Mouse (Mus musculus) gastrocnemius, postnatal 10 days (tissue): Measurements from ENCODE around the gene Zbtb38. TPM values are rescaled to one million over a fixed set of nuclear protein-coding genes. Genes with fewer than 3 reads are reported as not detected.

Source experiments
- DNase-seq: peaks from one replicate; pipeline ENCODE4 v3.0.0; 2021; ENCODE audit warnings: mixed read lengths
- total RNA-seq, 2 experiments: library from RNA; stranded (reverse); gene quantifications; 2 replicates each; pipeline ENCODE4 v1.2.3; 2021

Zbtb38 gene
- total RNA-seq, 2 experiments from 2014 or later: 13.8 to 17.9 TPM

DNA sequence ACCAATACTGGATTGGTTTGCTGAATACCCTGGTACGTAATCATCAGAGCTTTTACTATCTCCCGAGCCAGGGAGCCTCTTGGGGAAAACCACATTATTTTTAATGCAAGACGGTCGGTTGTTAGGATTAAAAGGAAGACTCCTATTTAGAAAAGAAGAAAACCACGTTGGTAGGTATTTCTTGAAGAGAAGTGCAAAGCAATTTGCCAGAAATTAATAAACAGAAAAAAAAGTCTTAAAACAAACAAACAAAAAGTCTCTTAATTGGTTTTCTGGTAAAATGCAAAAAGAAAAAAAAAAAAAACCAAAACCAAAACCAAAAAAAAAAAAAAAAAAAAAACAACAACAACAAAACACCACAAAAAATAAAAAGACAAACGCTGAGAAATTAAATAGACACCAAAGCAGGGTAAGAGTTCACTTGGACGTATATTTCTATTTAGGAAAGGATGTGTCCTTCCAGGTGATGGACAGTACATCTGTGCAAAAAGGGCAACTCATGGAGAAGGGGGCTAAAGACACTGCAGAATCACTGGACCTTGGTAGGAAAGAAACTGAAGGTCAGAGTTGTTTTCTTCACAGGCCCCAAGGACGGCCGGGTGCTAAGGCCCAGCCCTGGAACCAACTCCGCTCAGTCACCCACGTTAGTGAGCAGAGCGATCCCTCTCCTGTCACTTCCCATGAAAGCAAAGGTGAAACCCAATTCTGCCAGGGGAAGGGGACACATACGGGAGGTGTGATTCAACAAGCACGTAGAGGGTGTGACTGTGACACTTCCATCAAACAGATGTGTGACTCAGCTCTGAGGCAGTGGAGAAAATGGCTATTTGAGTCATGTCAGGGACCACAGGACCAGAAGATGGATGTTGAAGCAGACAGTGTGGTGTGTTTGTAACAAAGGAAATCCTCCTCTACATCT is 38.9 kb downstream of the Zbtb38 start:
- no peak for DNase-seq

DNA sequence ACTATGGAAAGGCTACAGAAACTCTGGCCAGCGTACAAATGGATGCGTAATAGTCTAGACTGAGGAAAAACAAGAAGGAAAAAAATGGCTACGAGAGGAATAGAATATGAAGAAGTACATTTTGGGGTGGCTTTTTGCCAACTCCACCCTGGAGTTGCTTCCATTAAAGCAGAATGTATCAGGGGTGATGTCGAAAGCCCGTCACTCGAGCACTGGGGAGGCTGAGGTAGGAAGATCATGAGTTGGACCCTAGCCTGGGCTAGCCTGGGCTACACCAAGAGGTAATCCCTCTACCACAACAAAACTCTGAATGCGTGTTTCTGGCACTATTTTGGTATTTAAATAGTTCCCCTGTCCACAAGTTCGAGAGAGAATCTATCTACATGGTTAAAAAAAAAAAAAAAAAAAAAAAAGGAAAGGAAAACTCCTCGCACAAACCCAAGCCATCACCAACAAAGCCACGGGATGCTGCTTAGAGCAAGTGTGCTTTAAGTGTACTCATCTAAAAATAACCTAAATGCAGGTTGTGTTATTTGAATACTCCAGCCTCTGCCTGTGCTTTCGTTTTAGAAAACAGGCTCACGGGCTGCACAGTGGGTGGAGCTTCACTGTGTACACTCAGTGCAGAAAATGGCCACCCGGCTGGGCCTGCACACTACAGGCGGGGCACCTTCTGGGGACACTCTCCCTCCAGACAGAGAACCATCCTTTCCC is 39.7 kb downstream of the Zbtb38 start:
- DNase-seq: peak; percentile 51

DNA sequence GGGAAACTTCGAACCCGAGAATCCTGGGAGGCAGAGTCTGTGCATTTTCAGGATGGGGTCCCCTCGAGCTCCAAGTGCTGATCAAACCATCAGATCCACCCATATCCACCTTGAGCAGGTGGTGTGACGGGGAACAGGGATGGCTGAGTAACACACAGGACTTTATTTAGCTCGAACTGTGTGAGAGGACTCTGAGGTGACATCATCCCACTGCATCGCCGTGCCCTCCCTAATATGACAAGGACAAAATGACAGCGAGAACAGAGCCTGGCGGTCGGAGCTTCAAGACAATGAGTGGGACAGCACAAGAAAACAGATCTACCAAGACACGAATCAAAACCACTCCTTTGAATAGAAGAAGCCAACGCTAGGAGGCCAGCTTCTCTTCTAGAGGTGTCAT is 40.6 kb downstream of the Zbtb38 start:
- DNase-seq: no peak

DNA sequence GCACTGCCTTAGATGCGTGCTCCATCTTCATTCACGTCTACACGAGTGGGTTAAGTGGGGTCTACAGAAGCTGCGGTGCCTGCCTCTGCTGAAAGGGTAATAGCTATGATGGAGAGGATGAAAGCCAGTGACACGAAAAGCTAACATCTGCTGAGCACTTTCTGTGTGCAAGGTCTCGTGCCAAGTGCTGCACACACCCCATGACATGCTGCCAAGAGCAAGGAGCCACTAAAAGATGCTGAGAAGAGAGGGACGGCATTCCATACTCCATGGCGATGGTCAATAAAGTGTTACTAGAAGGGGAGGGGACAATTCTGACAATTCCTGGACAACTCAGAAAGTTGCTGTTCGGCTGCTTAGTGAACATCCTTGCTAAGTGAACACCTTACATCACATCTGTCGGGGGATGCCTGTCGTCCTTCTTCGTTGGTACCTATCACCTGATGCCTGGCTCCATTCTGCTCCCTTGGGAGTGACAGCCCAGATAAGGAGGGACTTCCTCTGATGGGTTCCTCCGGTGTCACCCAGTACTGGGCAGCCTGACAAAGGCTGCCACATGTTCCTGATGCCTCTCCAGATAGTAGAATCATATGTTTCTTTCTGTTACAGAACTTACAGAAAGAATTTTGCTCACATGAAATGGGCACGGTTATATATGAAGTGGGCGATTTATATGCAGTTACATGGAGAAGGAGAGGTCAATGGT is 42.2 kb downstream of the Zbtb38 start:
- DNase-seq: no peak

DNA sequence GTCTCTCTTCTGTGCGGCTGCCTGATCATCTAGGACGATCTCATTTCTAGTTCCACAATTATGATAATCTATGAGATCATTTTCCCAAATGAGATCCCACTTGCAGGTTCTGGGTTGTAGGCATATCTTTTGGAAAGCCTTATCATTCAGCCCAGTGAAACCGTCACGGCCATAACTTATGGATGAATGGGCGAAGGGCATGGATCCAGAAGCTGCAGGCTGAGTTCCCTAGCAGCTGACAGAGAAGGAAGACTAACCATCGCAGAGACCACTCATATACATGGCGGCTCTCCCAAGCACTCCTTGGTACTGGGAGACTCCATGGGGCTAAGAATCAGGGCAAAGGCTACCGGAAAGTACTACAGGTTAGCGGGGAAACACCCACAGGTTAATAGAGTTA is 43.7 kb downstream of the Zbtb38 start:
- DNase-seq: no peak

DNA sequence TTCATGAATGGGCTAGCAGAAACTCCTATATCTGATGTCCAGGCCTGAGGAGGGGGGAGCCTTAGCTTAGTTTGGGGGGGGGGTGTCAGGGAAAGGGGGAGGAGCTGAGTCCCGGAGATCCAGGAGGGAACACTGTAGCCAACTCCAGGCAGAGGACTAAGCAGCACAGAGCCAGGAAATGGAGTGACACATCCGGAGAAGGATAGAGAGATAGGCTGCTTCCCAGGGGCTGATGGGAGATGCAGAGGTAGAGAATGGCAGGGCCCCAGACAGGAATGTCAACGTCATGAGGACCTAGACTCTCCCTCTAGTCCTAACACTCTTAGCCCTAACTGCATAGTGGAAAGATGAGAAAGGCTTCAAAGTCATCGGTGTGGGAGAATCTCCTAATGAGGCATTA is 44.7 kb downstream of the Zbtb38 start:
- DNase-seq: no peak

DNA sequence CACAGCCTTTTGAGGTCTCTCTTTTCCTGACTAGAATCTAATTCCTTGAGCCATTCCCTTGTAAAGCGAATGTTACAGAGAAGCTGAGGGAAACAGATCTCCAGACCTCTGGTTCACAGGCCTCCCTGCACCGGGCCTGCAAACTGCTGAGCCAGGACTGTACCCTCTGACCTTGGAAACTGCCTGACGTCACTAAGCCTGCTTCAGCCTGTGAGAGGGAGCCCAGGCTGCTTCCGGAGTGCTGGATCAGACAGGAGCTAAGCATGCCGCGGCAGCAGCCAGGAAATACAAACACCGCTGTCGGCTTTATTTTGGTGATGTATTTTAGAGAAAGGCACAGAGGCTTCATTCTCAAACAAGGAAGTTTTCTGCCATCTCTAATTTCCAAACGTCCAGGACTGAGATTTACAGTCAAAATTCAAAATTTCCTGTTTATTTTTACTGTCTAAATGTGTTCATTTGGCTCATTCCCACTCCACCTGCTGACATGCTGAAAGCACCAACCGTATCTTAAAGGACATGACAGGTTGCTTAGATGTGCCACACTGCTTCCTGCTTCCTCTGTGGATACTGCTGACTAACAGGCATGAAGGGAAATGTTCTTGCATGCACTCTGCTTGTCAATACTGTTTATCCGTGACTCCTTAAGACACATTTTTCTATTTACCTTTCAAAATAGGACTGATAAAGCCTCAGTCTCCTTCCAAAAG is 46.9 kb downstream of the Zbtb38 start:
- DNase-seq: peak; percentile 35

DNA sequence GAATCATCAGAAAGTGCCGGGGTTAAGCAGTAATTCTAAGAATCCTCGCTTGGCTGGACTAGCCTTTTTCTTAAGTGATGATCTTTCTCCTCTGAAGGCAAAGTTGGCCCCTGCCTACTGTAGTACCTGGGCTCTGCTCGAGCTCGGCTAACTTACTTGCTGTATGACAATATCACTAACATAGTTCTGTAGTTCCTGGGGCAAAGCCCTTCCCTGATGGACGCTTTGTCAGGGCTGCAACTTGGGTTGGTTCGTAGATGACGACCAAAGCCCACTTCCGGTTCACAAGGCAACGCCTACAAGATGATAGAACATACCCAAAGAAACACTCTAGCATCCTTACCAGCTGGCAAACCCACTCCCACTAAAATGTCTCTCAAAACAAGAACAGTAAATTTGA is 47.7 kb downstream of the Zbtb38 start:
- DNase-seq: no peak

DNA sequence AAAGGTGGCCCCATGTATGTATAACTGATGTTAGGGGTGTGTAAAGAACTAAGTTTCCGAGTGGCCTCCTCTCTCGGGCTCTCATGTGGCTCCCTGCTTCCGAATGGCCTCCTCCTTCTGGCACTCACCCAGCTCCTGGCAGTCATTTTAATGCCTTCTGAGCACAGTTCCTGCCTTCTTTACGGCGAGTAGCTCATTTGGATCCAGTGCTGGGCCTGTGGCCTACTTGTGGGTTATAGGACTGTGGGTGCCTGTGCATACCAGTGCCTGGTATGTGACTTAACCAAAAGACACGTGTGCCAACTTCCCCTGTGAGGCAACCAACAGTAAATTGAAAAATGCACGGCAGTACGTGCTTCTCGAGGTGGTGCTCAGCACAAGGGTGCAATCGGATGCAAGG is 50.7 kb downstream of the Zbtb38 start:
- no peak for DNase-seq

DNA sequence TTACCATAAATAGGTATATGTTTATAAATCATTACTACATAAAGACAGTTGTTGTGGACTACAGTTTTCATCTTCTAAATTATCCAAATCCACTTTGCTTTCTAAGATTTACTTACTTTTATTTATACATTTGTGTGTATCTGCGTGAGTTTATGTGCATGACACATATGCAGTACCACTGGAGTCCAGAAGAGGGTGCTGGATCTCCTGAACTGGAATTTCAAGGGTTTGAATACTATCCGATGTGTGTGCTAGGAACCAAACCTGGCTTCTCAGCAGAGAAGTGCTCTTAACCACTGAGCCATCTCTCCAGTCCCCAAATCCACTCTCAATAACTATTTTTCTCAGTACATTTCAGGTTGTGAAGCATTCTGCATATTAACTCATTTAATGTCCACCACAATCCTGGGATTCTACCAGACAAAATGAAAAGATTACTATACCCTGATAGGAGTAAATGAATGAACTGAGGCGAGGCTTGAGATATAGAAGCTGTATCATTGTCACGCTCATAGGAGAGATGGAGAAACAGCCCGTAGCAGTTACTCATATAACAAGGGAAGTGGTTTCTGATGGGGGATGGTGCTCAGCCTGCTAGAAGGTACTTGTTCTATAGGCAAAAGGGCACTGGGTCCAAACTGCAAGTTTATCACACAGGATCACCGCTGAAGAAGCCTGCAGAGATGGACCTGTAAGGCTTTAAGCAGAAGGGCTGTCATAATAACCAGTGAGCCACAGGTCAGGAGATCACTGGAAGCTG is 53.2 kb downstream of the Zbtb38 start:
- DNase-seq: no peak

DNA sequence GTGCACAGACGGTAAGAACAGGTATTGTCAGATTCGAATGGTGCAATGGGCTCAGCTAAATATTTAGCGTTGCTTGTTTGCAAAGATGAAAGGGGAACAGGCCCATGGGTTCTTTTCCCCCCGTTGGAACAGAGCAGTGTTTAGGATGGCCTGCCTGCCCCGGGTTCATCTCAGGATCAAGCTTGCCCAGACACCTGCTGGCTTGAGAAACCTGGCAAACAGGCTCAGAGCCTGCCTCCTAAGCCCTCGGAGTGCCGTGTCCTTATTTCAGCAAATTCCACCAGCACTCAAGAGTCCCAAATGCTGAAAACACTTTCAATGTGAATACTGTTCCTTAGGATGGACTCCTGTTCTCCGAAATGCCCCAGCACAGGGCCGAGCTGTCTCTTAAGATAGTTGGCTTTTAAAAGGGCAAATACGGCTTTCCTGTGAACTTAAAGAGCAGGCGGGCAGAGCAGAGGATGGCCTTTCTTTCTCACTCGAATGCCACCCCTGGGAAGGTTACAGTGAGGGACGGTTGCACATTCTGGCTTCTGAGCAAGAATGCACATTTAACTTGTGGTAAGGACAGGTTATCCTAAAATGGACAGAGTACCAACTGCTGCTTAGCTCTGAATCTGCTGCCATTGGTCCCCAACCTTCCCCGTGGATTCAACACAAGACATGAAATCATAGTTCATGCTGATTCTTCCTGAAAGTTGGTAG is 55.7 kb downstream of the Zbtb38 start:
- DNase-seq: no peak

DNA sequence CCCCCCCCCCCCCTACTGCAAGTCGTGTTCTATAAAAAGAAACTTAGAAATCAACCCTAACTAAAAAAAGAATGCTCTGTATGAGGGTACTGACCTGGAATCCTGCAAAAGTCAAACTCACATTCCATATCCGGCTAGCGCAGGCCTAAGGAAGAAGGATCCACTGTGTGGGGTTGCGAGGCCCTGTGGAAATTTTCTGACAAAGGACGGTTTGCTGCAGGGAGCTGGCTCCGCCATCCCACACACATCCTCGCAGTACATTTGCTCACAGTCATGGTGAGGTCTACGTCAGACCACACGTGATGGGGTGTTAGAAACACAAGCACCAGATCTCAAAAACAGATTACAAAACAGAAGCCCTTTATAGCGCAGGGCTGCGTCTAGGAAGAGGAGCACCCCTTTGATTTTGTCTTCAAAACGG is 56.5 kb downstream of the Zbtb38 start:
- no peak for DNase-seq

DNA sequence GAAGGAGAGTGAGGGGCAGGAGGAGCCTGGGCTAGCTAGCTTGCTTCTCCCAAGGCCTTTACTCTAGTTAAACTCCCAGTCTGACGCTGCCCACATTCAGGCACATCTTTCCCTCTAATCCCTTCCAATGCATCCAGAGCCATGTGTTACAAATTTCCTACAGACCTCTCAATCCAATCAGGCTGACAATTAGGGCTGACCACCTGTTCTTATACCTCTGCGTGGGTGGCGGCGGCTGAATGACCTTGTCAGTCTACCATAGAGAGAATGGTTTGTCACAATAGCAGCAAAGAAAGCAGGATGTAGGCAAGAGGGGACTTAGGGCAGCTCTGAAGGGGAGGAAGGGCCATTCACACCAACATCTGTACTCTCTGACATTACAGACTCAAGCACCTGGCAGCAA is 62.2 kb downstream of the Zbtb38 start:
- DNase-seq: no peak

DNA sequence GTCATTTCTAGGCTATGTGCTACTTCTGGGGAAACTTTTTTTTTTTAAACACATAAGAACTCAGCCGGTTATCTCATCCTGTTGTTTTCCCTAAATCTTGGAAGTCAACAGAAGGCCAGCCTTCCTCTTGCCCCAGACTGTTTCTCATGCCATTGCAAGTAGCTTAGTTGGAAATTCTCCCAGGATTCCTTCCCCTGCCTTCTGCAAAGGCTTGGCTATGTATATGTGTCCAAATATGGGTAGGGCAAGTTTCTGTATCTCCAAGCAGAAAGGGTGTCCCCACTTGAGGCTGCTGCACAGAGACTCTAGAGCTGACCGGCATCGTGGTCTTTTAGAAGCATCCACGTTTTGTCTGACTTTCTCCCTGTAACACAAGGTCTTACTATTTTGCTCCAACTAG is 63.6 kb downstream of the Zbtb38 start:
- DNase-seq: no peak

DNA sequence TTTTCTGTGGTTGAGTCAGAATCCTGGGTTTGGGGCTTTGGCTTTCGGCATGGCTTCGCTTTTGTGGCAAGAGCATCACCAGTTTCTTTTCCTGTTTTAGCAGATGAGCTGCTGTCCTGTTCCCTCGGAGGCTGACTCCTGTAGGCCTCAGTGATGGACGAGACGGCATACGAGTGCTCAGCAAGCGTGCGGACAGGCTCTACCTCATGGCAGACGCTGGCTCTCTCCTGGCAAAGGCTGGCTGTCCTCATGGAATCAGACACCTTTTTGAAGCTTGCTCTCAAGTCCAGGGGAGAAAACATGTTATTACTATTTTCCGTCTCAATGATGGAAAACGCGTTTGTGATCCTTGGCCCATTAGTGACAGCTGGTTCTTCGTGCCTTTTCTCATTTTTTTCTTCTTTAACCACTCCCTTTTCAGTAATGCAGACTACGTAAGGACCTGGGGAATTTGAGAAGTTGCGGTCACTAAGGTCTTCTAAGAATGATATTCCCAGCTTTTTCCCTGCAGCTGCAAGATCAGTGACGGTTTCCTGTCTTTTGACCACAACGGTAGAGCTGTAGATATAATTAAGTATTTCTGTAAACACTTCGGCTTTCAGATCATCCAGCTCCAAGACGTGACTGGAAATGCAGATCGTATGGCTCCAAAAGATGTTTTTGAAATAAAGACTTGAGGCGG is 64.3 kb downstream of the Zbtb38 start:
- no peak for DNase-seq

DNA sequence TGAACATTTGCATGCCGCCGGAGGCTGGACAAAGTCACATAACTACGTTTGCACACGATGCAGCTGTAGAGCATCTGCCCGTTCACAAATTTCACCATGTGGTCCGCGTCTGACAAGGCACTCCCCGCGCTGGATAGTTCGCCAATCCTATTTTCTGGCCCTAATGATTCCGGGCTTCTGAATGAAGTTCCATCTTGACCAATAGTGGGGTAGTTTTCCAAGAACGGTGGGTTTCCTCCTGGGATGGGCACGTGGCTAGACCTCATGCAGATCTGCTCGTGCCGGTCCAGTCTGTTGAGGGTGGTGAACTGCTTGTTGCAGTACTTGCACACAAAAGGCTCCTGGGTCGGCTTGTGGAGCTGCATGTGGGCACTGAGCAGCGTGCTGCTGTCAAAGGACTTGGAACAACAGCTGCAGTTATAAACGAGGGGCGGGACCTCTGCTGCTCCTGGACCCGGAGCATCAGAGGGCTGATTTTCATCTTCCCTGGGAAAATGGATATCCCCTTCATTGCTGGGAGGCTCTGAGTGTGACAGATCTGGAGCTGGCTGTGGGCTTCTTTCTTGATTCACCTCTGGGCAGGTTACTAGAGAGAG is 64.9 kb downstream of the Zbtb38 start:
- no peak for DNase-seq

DNA sequence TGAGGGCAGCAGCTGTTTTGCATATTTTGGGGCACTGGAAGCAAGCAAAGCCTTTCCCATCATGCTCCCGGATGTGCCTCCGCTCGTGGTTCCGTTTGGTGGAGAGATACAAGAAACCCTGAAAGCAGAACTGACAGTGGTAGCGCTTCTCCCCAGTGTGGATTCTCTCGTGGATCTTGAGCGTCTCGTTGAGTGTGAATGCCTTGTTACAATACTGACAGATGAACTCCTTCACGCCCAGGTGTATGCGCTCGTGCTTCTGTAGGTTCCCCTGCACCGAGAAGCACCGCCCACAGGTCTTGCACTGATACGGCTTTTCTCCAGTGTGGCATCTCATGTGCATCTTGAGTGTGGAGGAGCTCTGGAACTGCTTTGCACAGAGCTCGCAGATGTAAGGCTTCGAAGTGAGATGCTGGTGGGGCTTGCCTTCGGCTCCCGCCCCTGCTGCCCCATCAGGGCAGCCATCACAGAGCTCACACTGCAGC is 67.0 kb downstream of the Zbtb38 start:
- no peak for DNase-seq

DNA sequence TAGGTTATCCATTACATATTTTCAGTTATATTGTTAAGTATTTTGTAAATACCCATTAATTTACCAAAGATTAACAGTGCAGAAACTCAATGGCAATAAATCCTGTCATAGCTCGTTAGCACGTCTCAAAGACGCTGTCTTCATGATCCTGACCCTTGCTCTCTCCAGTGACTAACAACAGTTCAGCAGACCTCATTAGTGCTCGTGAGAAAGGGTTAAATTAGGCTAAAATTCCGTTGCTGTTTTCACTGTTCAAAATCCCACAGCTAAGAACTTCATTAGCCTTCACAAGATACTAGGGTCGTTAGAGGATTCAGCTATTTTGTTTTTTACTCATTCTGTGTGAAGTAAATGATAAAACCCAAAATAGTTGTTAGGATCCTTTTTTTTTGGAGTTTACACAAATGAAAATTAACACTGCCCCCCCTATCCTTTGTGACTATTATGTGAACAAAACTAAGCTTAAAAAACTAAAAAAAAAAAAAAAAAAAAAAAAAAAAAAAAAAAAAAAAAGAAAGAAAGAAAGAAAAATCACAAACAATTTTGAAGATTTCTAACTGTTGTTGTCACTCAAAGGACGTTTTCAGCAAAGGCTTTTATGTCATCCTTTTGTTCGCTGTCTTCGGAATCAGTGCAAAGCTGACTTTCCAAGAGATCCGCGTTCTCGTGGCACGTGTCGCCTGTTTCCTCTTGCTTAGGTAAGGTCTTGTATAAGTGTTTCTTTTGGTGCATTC is 67.6 kb downstream of the Zbtb38 start:
- no peak for DNase-seq
